Mouse (Mus musculus) embryonic facial prominence, embryonic 10.5 days (tissue): ENCODE data around the gene Efhd1. TPM values are rescaled to one million over a fixed set of nuclear protein-coding genes. Genes with fewer than 3 reads are reported as not detected.

ENCODE experiments used
- DNase-seq: peaks from one replicate; pipeline ENCODE4 v3.0.0-alpha.2; 2017; ENCODE audit warnings: low spot score
- H3K27ac ChIP-seq: fragments of 300-500 bp; sonication (generic); replicated peaks from 2 replicates; pipeline ENCODE4 v1.5.1; 2016; ENCODE audit warnings: mild to moderate bottlenecking
- H3K27me3 ChIP-seq: fragments of 300-500 bp; sonication (generic); replicated peaks from 2 replicates; pipeline ENCODE4 v1.6.1; 2016; ENCODE audit warnings: low read depth, mild to moderate bottlenecking; ENCODE audit not compliant: poor library complexity, severe bottlenecking
- H3K36me3 ChIP-seq: fragments of 300-500 bp; sonication (generic); replicated peaks from 2 replicates; pipeline ENCODE4 v1.6.1; 2016; ENCODE audit warnings: mild to moderate bottlenecking, moderate library complexity
- H3K4me1 ChIP-seq: fragments of 300-500 bp; sonication (generic); 2 replicates; pipeline ENCODE4 v1.6.1; 2016
- H3K4me3 ChIP-seq: fragments of 300-500 bp; sonication (generic); 2 replicates; pipeline ENCODE4 v1.5.1; 2016; ENCODE audit warnings: mild to moderate bottlenecking, moderate library complexity
- H3K9me3 ChIP-seq: fragments of 300-500 bp; sonication (generic); 2 replicates; pipeline ENCODE4 v1.6.1; 2016; ENCODE audit warnings: mild to moderate bottlenecking
- WGBS: fragments of 180-500 bp; shearing (Covaris S2); methylation state at CpG from one replicate; pipeline ENCODE4 v1.1.7; 2016; 5-methylcytosine and 5-hydroxymethylcytosine counted together
- polyA plus RNA-seq: library from polyadenylated mRNA; unstranded; fragments of >200 nt; fragmentation: Nextera tagmentation; extraction: Ambion mirVana; gene quantifications from 2 replicates; pipeline ENCODE4 v1.2.1, GENCODE M21; 2016

Gene Efhd1
- polyA plus RNA-seq, 1 experiment from 2014 or later = 0.69 TPM

- no peak for DNase-seq
- WGBS = 82% methylated on average over 4 of the region's 4 CpGs
- Histone ChIP-seq H3K36me3 (no peaks in the 10 kb centered on the region), H3K9me3 (no peaks in the 10 kb centered on the region), H3K27ac (no peak overlapping the region), H3K4me3 (no peak overlapping the region), H3K4me1 (peaks cover 2% of the 10 kb centered on the region; the same call in 1 of the 2 replicates), H3K27me3 (no peaks in the 10 kb centered on the region)
Observed at GRCm38 (mm10) chr1:87294063-87294710, 30.0 kb downstream of the Efhd1 start.

DNA sequence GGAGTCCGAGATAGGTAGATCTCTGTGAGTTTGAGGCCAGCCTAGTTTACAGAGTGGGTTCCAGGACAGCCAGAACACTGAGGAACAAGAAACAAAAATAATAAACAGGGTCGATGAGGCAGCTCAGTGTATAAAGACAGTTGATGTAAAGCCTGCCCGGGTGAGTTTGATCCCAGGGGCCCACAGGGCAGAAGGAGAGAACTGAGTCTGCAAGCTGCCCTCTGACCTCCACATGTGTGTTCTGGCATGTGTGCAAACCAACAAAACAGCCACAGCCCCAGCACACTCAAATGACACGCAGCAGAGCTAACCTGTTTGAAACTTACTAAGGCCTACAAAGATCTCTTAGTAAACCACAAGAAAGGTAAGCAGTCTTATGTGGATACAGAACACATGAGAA, 30.8 kb downstream of the Efhd1 start:
- no peaks in the 10 kb centered on the region for H3K36me3 ChIP-seq
- WGBS = 64% methylated on average over 4 of the region's 4 CpGs
- H3K27me3 ChIP-seq = no peaks in the 10 kb centered on the region
- DNase-seq = no peak
- H3K9me3 ChIP-seq = no peaks in the 10 kb centered on the region
- H3K27ac ChIP-seq = no peak overlapping the region
- H3K4me1 ChIP-seq = peaks cover 2% of the 10 kb centered on the region; the same call in 1 of the 2 replicates
- H3K4me3 ChIP-seq = no peak overlapping the region

DNA sequence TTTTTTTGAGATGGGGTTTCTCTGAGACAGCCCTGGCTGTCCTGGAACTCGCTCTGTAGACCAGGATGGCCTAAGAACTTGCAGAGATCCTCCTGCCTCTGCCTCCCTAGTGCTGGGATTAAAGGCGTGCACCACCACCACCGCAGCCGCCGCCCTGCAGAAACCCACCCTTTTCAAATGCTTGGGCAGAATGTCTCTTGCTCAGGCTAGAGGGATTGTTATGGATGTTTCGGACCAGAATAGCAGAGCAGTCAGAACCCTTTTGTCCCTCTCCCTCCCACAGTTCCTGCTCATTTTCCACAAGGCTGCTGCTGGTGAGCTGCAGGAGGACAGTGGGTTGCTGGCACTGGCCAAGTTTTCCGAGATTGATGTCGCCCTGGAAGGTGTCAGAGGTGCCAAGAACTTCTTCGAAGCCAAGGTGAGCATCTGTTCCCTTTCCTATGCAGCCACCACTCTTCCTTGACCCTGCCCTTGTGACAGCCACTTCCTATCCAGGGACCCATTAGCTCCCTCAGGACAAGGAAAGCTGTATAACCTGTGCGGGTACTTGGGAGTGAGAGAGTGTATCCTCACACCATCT, 33.3 kb downstream of the Efhd1 start:
- H3K4me3 ChIP-seq = no peak overlapping the region
- no peak for DNase-seq
- WGBS = 87% methylated on average over 10 of the region's 10 CpGs
- H3K4me1 ChIP-seq = peaks cover 2% of the 10 kb centered on the region; the same call in 1 of the 2 replicates
- H3K27me3 ChIP-seq = no peaks in the 10 kb centered on the region
- H3K36me3 ChIP-seq = no peaks in the 10 kb centered on the region
- no peak overlapping the region for H3K27ac ChIP-seq
- no peaks in the 10 kb centered on the region for H3K9me3 ChIP-seq

- H3K36me3 ChIP-seq = no peaks in the 10 kb centered on the region
- no peak overlapping the region for H3K27ac ChIP-seq
- H3K4me1 ChIP-seq = no peaks in the 10 kb centered on the region
- H3K27me3 ChIP-seq = no peaks in the 10 kb centered on the region
- 79% methylated on average over 14 of the region's 14 CpGs for WGBS
- DNase-seq = no peak
- no peak overlapping the region for H3K4me3 ChIP-seq
- H3K9me3 ChIP-seq = no peaks in the 10 kb centered on the region
Observed at GRCm38 (mm10) chr1:87300360-87301286, 36.5 kb downstream of the Efhd1 start.

GRCm38 (mm10) chr1:87301971-87302370, 37.8 kb downstream of the Efhd1 start:
- DNase-seq = no peak
- Histone ChIP-seq H3K27me3 (no peaks in the 10 kb centered on the region), H3K36me3 (no peaks in the 10 kb centered on the region), H3K4me3 (no peak overlapping the region), H3K9me3 (no peaks in the 10 kb centered on the region), H3K4me1 (no peaks in the 10 kb centered on the region), H3K27ac (no peak overlapping the region)
- 81% methylated on average over 2 of the region's 2 CpGs for WGBS

GRCm38 (mm10) chr1:87308952-87309351, 44.8 kb downstream of the Efhd1 start:
- 86% methylated on average over 3 of the region's 3 CpGs for WGBS
- Histone ChIP-seq H3K36me3 (no peaks in the 10 kb centered on the region), H3K27ac (no peak overlapping the region), H3K4me3 (no peak overlapping the region), H3K4me1 (peaks cover 6% of the 10 kb centered on the region), H3K9me3 (no peaks in the 10 kb centered on the region), H3K27me3 (no peaks in the 10 kb centered on the region)
- DNase-seq = no peak

DNA sequence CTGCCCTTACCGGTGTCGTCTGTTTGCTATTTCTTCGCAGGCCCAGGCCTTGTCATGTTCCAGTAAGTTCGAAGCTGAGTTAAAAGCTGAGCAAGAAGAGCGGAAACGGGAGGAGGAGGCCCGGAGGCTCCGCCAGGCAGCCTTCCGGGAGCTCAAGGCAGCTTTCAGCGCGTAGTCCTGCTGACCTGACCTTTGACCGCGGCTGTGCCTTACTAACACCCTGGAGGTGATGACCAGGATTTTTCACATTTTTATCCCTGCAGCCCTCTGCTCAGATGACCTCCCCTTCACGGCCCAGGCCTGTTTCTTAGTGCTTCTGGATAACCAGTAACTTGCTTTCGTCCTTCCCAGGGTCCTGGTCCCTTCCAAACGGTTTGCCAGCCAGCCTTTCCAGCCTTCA, 45.5 kb downstream of the Efhd1 start:
- 62% methylated on average over 16 of the region's 16 CpGs for WGBS

GRCm38 (mm10) chr1:87312681-87313080, 48.5 kb downstream of the Efhd1 start:
- DNase-seq = no peak
- 89% methylated on average over 2 of the region's 2 CpGs for WGBS

More for the DNA sequence above, 45.5 kb downstream of the Efhd1 start:
- H3K27me3 ChIP-seq = no peaks in the 10 kb centered on the region
- H3K27ac ChIP-seq = no peak overlapping the region
- DNase-seq = peak; percentile 14
- no peaks in the 10 kb centered on the region for H3K9me3 ChIP-seq
- no peaks in the 10 kb centered on the region for H3K36me3 ChIP-seq
- H3K4me3 ChIP-seq = no peak overlapping the region
- H3K4me1 ChIP-seq = peaks cover 6% of the 10 kb centered on the region

DNA sequence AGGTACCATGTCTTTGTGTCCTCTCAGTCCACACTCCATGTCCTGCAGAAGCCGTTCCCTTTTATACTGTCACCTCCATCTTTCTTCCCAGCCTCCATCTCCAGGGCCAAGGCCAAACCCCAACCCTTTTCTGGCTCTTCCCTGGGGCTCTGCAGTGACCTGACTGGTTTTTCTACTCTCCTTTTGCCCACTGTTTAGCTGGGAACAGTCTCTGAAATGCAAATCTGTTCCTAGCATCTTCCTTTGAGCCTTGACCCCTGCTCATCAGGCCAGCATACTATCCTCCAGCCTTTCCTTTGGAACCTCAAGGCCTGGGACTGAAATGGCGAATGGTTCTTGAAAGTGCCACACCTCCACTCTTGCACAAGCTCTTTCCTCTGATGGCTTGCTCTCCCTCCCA, 49.0 kb downstream of the Efhd1 start:
- no peak for DNase-seq
- Histone ChIP-seq H3K36me3 (no peaks in the 10 kb centered on the region), H3K27me3 (no peaks in the 10 kb centered on the region), H3K9me3 (0 out of 2 replicates have a peak, but pooled peaks cover 2% of the 10 kb centered on the region), H3K4me1 (peaks cover 6% of the 10 kb centered on the region), H3K27ac (no peak overlapping the region), H3K4me3 (no peak overlapping the region)
- WGBS = 92% methylated on average over 2 of the region's 2 CpGs

More at GRCm38 (mm10) chr1:87312681-87313080, 48.5 kb downstream of the Efhd1 start:
- Histone ChIP-seq H3K36me3 (no peaks in the 10 kb centered on the region), H3K27ac (no peak overlapping the region), H3K4me1 (peaks cover 6% of the 10 kb centered on the region), H3K9me3 (0 out of 2 replicates have a peak, but pooled peaks cover 2% of the 10 kb centered on the region), H3K4me3 (no peak overlapping the region), H3K27me3 (no peaks in the 10 kb centered on the region)

DNA sequence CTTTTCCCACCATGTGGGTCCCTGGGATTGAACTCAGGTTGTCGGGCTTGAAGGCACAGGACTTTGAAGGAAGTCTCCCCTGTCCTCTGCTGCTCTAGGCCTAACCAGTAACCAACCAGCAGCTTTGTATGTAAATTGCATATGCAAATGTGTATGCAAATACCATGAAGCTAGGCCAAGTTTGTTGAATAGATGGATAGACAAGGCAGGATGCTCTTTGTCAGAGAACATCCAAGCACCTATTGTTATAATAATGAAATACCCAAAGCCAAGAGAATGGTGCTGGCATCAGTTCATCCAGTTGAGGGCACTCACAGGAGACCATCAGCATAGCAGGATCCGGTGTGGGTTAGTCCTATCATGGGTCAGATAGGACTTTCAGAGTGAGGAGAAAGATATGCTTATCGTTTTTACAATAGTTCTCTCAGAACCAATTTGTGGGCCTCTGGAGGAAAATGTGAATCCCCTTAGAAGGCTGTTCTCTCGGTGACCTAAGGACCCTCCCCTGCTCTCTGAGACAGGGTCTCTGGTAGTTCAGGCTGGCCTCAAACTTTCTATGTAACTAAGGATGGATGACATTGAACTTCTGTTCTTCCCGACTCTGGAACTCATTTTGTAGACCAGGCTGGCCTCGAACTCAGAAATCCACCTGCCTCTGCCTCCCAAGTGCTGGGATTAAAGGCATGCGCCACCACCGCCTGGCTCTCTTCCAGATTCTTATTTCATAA, 49.8 kb downstream of the Efhd1 start:
- Histone ChIP-seq H3K4me1 (peaks cover 6% of the 10 kb centered on the region), H3K27me3 (no peaks in the 10 kb centered on the region), H3K9me3 (peaks cover 2% of the 10 kb centered on the region; the same call in 1 of the 2 replicates), H3K27ac (no peak overlapping the region), H3K36me3 (no peaks in the 10 kb centered on the region), H3K4me3 (no peak overlapping the region)
- WGBS = 89% methylated on average over 8 of the region's 8 CpGs
- no peak for DNase-seq

- DNase-seq = no peak
- H3K27me3 ChIP-seq = no peaks in the 10 kb centered on the region
- WGBS = 85% methylated on average over 2 of the region's 2 CpGs
Observed at GRCm38 (mm10) chr1:87315431-87315830, 51.3 kb downstream of the Efhd1 start.

DNA sequence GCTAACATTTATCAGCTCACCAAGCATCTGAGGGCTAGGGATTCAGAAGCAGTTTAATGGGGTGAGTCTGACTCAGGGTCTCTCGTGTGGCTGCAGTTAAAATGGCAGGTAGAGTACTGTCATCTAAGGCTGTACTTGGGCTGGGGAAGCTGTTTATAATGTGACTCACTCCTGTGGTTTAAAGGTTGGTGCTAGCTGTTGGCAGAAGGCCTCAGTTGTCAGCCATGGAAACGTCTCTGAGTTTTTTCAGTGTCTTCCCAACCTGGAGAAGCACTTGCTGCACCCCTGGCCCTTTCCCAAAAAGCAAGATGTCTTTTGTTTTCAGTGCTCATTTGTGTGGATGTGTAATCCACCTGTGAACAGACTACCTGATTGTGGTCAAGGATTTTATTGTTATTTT, 51.7 kb downstream of the Efhd1 start:
- no peak for DNase-seq
- H3K4me3 ChIP-seq = no peak overlapping the region

More at GRCm38 (mm10) chr1:87315431-87315830, 51.3 kb downstream of the Efhd1 start:
- H3K36me3 ChIP-seq = no peaks in the 10 kb centered on the region
- no peak overlapping the region for H3K4me3 ChIP-seq
- no peak overlapping the region for H3K27ac ChIP-seq
- peaks cover 16% of the 10 kb centered on the region for H3K9me3 ChIP-seq
- no peaks in the 10 kb centered on the region for H3K4me1 ChIP-seq

More for the DNA sequence above, 51.7 kb downstream of the Efhd1 start:
- no peak overlapping the region for H3K27ac ChIP-seq
- no peaks in the 10 kb centered on the region for H3K36me3 ChIP-seq
- H3K9me3 ChIP-seq = peaks cover 20% of the 10 kb centered on the region
- H3K27me3 ChIP-seq = no peaks in the 10 kb centered on the region
- no peaks in the 10 kb centered on the region for H3K4me1 ChIP-seq
- WGBS = 75% methylated on average over 2 of the region's 2 CpGs
